Mouse (Mus musculus) lung, postnatal 14 days (tissue): Measurements from ENCODE around the gene Rabgef1.

Experiments
- DNase-seq: peaks from one replicate; pipeline ENCODE4 v3.0.0; 2021

Rabgef1 gene

DNA sequence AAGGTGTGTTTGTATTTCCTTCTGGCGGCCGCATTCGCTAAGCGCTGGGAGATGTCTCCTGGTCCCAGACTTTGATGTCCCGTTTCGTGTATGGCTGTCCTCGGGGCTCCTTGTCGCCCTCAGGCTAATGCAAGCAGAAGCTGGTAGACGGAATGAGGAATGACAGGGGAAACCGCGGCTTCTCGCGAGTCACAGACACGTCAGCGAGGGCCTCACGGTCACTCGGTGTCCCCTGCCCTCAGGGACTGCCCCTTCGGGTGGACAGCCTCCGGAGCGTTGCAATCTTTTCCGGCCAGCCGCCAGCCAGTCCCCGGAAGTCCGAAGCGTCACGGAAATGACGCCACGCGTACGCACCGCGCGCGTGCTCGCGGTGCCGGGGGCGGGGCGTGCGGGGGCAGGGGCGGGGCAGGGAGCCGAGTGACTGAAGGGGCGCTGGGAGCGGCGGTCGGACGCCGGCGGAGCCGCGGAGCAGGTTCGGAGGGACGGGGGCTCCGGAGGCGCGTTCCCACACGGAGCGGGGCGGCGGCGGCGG is at the start of gene Rabgef1:
Gene Rabgef1, plus strand, starts transcription at position 376 of the 532 bp plus-strand sequence.
- peak; percentile 96 for DNase-seq

DNA sequence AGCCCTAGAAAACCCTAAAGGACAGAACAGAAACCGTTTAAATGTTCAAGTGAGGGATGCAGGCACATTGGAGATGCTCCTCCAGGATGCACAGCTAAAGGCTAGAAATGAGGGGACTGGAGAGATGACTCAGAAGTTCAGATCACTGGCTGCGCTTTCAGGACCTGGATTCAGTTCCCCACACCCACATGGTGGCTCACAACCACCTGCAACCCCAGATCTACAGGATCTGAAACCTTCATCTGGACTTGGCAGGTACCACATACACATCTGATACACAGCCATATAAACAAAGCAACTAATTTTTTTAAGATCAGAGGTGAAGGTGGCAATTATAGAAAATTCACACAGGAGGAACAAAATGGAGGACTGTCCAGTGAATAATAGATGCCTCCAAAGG is 49.2 kb upstream of the Rabgef1 start:
- no peak for DNase-seq

DNA sequence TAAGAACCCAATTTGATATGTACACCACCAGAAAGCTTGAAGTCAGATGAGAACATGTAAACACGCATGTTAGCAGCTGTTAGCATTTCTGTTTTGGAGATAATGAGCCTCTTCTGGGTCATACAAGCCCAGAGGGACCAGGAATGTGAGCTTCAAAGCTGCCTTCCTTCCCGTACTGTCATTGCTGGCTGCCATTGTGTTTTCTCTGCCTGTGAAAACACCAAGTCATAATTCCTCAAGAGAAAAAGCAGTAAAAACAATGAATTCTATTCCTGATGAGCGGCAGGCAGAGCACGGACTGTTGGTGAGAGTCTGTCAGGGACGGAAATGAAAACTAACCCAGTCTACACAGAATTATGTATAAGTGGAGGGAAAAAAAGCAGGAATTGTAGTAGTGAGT is 47.3 kb upstream of the Rabgef1 start:
- no peak for DNase-seq

DNA sequence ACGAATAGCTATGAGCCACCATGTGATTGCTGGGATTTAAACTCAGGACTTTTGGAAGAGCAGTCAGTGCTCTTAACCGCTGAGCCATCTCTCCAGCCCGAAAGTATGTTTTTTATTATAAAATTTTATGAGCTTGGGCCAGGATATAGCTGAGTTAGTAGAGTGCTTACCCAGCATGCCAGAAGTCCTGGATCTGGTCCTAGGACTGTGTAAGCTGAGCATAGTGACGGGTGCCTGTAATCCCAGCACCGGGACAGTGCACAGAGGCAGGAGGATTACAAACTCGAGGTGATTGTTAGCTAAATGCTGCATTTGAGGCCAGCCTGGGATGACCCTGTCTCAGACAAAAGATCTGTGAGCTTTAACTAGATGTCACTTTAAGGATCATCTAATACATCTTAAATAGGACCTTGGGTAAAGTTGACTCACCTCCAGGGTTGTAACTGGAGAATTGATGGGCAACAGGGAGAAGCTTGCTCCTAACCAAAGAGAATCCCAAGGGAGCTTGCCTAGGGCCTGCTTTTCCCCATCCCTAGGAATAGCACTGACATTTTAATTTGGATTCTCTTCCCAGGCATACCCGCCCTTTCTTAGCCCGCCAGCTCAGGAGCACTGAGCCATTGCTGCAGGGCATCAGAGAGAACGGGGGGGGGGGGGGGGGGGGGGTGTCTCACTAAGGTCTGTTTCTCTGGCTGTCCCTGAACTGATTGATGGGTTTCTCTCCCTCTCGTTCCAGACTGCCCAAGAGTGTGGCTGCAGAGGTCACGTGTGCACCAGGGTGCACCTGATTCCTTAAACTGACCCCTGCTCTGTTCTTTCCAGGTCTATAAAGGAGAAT is 42.7 kb upstream of the Rabgef1 start:
- no peak for DNase-seq

DNA sequence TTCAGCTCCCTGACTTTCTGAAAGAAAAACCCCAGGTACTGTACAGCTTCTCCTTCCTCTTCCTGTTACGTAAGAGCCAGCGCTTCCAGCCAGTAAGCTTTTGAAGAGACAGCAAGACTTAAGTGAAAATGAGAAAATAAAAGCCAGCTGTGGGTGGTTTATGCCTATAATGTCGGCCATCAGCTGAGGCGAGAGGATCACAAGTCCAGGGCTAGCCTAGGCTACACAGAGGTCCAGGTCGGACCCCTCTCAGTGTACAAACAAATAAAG is 42.1 kb upstream of the Rabgef1 start:
- DNase-seq, result no peak

DNA sequence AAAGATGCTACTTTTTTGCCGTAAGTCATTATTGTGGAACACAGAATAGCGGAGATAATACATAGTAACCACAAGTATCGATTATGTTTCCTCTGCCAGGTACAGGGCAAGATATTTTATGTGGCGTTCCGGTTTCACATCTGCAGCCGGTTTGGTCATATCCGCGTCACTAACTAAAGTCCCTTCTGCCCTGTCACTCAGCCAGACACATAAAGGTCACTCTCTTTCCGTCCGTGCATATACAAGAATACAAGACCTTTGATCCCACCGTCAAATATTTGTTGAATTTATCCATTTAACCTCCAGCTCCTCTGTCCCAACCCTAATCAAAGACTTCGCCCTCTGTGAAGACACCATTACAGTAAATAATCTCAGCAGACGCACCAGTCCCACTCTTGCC is 35.0 kb upstream of the Rabgef1 start:
- DNase-seq, result no peak

DNA sequence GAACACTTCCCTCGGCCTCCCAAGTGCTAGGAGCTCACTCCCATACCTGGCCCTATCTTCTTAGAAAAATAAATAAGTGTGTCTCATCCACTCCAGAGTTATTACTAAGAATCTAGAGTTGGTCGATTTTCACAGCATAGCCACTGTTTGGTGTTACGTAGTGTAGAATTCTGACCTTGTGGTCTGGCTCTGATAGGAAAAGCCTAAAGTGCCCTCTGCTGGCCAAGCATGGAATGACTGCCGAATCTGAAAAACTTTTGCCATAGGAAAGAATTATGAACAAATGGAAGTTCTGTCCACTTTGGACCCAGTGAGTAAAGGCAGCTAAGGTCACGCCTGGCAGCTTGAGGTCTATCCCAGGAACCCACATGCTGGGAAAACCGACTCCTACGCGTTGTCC is 32.2 kb upstream of the Rabgef1 start:
- peak; percentile 88 for DNase-seq

DNA sequence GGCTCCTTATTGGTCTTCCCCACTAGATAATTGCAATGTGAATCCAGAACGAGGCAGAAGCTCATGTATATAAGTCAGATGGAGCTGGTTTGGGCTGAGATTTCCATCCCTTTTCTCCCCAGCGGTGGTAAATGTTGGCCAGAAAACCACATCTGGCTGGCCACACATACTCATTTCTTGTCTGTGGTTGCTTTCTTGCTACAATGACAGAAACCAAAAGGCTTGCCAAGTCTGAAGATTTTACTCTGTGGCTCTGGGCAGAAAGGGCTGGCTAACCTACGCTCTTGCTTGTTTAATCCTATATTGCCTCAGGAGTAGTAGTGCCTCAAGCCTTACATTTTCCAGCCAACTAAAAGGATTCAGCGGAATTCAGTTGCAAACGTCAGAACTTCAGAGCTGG is 30.5 kb upstream of the Rabgef1 start:
- no peak for DNase-seq

DNA sequence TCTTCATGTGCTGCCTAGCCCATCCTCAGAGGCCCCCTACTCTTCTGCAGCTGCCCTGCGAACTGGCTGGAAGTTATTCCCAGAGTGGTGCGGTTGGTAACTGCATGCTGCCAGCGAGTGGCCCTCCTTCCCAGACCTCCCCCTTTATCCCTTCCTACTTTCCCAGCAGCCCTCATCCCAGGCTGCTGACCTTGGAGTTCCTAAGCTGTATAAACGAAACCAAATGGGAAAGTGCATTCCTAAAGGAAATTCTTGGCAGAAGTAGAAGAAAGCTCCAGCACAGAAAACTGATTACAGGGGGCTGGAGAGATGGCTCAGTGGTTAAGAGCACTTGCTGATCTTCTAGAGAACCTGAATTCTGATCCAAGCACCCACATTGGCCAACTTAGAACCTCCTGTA is 29.6 kb upstream of the Rabgef1 start:
- peak; percentile 4 for DNase-seq

DNA sequence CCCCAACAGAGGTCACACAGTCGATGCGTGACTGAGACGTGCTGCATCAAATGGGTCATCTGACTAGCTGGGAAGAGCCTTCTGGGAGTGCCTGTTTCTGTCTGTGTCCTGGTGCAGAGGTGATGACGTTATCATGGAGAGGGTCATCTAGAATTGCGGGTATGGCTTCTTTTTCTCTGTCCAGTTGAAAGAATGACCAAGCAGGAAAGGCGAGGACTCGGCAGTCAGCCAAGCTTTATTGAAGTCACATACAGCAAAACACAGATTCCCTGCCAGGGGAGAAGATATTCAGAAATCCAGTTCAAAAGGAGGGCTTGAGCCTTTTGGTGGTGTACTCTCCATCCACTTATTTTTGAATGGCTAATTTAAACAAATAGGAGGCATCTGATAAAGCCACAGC is 28.5 kb upstream of the Rabgef1 start:
- no peak for DNase-seq

DNA sequence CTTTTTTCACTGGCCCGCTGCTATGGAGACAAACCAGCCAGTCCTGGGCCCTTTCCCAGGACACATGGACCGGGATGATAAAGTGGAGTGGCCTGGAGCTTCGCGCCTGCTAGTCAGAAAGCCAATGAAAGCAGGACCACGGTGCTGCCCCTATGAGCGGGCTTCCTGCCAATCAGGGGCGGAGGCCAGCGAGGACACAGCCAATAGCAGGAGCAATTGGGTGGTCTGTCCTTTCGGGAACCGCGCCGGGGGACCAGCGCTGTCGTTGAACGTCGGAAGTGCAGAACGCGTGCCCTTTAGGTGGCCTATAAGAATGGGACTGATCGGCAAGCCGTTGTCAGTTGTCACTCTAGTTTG is 27.6 kb upstream of the Rabgef1 start:
- peak; percentile 67 for DNase-seq

DNA sequence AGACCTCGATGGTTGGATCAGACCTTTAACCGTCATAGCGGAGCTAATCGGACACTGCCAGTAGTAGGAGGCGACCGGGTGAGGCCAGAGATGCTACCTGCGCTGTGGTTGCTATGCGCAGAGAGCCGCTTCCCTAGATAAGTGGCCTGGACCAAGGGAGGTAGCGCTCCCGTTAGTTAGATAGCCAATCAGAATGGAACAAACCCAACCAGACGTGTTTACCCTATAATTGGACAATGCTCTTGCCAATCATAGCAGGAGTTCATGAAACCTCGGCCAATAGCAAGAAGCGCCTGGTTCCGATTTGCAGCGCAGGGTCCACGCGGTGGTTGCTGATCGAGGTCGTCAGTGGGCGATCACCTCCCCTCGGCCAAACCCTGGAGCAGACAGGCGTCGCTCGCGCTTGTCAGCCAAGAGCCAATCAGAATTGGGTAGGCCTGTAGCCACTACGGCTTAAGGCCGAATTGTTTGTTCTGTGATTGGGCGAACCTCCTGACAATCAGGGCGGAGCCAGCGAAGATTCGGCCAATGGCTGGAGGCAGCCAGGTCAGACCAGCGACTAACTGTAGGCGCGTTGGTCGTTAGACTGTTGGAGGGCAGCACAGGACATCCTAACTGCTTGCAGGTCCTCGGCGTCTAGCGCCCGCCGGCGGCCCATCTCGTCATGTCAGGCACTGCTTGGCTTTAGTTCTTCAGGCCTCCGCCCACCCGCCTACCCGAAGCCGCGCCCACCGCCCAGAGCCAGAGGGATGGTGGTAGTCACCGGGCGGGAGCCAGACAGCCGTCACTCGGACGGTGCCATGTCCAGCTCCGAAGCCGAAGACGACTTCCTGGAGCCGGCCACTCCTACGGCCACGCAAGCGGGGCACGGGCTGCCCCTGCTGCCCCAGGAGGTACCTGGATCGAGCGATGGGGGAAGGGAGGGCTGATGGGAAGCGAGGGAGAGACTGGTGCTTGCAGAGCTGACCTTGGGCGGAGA is 27.0 kb upstream of the Rabgef1 start, which contains the start of gene Kctd7:
Gene Kctd7, plus strand, starts transcription at position 528 of the 979 bp plus-strand sequence.
- peak; percentile 97 for DNase-seq

DNA sequence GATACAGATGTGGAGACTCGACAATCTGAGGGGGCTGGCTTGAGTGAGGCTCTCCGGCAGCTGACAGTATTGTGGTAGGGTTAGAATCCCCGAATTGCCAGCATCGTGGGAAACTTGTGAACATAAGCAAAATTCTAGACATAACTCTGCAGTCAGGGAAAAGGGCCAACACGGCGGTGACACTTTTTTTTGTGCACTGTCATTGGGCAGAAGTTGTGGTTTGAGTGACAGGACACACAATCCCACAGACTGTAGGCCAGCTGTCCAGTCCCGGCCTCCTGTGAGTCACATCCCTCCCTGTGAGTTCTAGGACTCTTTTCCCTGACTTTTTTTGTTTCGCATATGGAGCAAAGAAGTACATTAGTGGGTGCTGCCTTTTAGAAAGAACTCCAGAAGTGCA is 25.6 kb upstream of the Rabgef1 start:
- no peak for DNase-seq

DNA sequence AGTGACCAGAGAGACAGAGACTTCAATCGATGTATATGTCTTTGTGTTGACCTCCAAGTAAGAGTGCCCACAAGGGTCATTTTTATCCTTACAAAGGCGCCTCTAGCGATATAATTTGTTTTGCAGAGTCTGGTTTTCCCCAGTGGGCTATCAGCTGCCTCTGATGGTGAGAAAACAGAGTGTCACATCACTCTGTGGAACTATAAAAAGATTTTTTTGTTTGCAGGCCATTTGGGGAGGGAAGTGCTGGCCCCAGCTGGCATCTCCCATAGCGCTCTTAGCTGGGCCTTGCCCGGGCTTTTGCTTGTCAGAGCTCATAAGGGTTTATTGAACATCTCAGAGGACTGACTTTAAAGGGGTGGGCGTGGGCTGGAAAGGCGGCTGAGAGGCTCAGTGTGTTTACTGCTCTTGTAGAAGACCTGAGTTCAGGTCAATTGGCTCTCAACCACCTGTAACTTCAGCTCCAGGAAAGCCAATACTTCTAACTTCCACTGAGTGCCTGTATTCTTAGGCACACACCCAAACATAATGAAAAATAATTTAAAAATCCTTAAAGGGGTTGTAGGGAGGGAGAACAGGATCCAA is 21.8 kb upstream of the Rabgef1 start:
- no peak for DNase-seq

DNA sequence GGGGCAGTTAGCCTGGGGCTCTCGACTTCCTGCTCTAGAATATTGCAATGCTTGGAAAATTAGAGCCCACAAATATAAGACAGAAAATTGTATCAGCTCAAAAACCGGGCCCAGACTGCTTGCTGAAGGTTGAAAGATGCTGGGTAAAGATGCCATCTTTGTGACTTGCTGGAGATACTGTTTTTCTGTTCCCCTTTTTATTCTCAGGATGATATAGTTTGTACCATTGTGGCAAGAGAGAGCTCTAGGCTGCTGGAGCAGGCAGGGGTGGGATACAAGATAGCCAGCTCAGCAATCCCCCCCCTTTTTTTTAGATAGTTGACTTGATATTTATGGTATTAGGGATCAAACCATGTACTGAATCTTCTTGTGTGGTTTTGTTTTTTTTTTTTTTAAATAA is 17.3 kb upstream of the Rabgef1 start:
- no peak for DNase-seq

DNA sequence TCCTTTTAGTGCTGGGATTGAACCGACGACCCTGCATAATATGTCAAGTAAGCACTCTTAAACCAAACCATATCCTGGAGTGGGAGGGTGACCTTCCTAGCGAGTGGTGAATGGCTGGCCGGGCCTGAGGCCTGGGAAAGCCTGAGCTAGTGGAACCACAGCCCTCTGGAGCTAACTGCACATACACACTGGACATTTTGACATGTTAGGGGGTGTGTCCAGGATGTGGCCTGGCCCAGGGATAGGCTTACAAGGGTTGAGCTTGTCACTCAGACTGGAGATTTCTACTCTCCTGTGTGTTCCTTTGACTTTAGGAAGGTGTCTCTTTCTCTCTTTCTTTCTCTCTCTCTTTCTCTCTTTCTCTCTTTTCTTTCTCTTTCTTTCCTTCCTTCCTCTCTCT is 13.1 kb upstream of the Rabgef1 start:
- no peak for DNase-seq

DNA sequence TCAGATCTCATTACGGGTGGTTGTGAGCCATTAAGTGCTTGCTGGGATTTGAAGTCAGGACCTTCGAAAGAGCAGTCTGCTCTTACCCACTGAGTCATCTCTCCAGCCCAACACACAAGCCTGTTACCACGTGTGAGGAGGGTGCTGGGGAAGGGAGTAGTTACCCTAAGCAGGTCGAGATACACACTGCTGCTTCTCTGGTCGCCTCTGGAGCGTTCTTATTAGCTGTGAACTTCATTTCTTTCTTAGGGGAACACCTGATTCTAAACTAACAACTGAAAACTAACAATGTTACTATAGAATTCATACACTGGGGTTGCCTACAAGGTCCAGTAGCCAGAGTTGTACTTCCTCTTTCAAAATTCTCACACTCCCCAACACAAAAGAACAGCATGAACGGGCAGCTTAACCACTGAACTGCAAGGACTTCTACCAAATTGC is 11.8 kb upstream of the Rabgef1 start:
- no peak for DNase-seq

DNA sequence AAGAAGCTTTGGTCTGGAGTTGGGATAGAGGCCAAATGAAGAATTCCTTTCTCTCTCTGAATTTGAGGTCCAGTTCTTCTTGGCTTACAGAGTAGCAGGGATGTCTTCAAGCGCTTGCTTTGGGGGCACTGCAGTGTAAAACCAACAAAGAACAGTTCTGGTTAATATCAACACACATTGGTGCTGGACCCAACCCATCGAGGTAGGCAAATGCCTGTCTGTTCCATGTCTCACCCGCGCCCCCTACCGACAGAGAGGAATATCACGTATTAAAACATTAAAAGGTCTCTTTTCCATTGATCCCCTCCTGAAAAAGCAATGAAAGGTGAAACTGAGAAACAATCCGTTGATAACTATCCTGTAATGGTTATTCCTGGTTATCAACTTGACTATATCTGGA is 7.9 kb upstream of the Rabgef1 start:
- peak; percentile 89 for DNase-seq

DNA sequence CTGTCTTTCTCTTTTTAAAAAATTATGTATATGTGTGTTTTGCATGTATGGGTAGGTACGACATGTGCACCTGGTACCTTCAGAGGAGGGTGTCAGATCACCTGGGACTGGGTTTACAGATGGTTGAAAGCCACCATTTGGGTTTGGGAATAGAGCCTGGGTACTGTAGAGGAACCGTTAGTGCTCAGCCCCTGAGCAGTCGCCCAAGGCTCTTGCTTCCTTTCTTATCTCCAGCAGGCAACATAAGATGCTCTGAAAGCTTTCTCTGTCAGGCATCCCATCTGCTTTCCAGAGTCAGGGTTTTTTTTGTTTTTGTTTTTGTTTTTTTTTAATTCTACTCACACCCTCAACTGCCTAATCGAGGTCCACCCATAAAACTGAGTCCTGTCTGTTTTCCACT is 6.4 kb upstream of the Rabgef1 start:
- DNase-seq, result no peak

DNA sequence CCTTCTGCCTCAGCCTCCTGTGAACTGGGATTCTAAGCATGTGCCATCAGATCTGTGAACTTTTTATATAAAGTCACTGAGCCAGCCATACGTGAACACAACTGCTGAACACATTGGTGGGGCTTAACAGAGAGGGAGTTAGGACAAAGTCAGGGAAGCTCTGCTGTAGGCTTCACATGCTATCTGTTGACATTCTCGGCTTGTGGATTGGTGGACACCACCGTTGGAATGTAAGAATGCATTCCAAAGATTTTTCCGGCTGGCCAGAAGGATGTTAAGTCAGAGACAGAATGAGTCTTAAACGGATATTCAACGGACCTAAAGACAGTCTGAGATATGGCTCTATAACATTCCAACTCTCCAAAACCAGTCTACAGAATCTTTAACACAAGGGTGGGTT is 2.5 kb upstream of the Rabgef1 start:
- DNase-seq, result no peak

DNA sequence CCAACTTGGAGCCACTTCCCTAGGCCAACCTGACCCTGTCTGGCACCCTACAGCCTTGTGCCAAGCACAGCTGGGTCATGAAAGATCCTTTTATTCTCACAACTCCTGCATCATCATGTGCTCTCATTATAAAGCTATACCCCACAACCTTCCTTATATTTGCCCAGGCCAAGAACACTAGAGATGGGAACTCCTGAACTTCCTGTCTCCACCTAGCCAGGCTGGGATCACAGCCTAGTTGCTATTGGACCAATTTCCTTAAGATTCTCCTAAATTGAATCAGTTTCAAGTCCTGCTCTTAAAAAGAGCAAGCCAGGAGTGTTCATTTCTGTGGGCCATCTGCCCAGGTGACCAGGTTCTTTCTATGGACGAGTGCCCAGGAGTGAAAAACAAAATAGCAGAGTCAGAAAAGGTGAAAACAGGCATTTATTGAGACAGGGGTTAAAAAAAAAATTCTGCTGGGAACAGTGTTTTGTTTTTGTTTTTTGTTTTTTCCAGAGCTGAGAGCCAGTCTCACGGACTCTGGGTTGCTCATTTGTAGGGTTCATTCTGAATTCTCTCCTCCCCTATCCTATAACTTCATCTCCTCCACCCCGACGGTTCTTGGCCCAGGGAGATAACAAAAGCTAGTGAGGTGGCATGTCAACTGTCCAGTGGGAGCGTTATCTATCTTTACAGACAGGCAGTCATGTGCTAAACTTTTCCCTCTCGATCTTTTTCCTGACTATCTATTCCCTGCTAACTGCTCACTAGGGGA is 754 bp upstream of the Rabgef1 start:
- no peak for DNase-seq

DNA sequence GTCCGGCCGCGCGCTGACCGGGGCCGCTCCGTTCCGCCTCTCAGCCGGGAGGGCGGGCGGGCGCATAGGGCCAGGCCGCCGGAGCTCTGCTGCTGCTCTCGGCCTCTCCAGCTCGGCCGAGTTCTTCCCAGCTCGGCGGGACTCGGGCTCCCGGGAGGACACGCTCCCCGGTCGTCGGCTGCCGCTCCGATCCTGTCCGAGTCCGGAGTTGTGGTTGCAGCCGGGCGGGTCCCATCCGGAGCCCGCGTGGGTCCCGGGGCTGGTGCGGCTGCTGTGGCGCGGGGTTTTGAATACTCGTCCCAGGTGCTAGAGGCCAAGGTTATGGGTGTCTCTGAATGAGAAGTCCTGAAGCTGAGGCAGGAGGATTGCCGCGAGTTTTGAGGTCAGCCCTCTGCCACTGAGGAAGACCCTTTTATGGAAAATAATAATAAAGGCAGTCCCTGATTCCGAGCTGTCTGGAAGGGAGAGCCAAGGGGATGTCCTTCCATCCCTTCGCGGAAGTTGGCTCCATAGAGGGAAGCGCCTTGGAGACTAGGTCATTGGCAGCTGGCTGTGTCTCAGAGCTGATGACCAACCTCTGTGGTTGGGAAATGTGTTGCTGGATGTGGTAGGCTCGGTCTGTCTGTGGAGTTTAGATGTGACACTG is 481 bp downstream of the Rabgef1 start:
- DNase-seq, result peak; percentile 60
